Mouse (Mus musculus): ENCODE measurements around the gene Mdm2. TPM values are rescaled to one million over a fixed set of nuclear protein-coding genes. Genes with fewer than 3 reads are reported as not detected.

Gene Mdm2
- polyA plus RNA-seq, 1 experiment from 2014 or later: 22.0 TPM

DNA sequence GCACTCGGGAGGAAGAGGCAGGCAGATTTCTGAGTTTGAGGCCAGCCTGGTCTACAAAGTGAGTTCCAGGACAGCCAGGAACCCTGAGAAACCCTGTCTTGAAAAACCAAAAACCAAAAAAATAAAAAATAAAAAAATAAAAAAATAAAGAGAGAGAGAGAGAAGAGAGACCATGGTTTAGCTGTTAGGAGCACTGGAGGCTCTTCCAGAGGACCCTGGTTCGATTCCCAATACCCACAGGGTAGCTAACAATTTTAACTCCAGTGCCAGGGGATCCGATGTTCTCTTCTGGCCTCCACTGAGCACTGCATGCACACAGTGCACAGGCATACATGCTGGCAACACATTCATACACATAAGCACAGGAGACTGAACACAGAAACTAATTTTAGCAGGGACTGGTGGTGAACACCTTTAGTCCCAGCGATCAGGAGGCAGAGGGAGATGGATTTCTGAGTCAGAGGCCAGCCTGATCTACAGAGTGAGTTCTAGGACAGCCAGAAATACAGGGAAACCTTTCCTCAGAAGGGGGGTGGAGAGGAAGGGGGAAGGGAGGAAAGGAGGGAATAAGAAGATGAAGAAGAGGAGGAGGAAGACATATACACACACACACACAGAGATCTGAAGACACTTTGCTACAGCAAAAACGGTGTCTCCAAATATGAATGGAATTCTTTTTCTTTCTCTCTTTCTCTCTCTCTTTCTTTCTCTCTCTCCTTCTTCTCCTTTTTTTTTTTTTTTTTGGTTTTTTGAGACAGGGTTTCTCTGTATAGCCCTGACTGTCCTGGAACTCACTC, 42.5 kb upstream of the Mdm2 start:
- Histone ChIP-seq H3K27me3 (ENCODE audit: insufficient read depth, low read length) (no peaks in the 10 kb centered on the region), H3K27ac (no peak overlapping the region), H3K4me1 (replicated peaks; ENCODE audit: insufficient read depth, low read length) (no peaks in the 10 kb centered on the region), H3K4me3 (replicated peaks; ENCODE audit: low read depth, low read length) (no peak overlapping the region), H3K36me3 (ENCODE audit: insufficient read depth, low read length) (peaks cover 34% of the 10 kb centered on the region), H3K9me3 (replicated peaks; ENCODE audit: low read length) (no peaks in the 10 kb centered on the region), H3K9ac (ENCODE audit: low read depth, low read length) (no peak overlapping the region), H3K4me2 (ENCODE audit: low read length) (no peak overlapping the region)
- DNase-seq (ENCODE audit: low spot score): no peak
- TF ChIP-seq CTCF (IDR thresholded peaks at IDR 0.05; ENCODE audit: low read depth): no peak
- ATAC-seq (replicated peaks; ENCODE audit: low FRiP score, low read depth): no peak
- 94% methylated on average over 5 of the region's 5 CpGs for WGBS

DNA sequence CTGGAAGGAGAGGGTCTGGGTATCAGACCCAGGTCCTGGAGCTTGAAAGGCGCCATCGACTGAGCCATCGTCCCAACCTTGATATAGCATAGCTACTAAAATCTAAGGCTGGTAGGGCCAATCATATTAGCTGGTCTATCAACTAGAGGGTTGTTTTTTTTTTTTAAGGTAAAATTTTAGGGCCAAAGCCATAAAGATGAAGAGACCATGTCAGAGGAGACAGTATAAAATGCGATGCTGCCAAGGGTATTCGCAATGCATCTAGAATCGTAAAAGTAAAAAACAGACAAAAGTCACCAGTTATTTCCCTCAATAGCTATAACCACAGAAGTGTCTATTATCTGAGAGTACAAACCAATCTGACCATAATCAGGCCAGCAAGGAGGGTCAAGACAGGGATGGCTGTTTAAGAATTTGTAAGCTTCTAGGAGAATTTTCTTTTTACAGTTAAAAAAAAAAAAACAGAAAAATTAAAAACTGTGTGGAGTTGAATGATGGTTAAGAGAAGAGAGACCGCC, 41.8 kb upstream of the Mdm2 start:
- no peak for TF ChIP-seq CTCF (IDR thresholded peaks at IDR 0.05; ENCODE audit: low read depth)
- Histone ChIP-seq H3K4me3 (replicated peaks; ENCODE audit: low read depth, low read length) (no peak overlapping the region), H3K9ac (ENCODE audit: low read depth, low read length) (no peak overlapping the region), H3K27me3 (ENCODE audit: insufficient read depth, low read length) (no peaks in the 10 kb centered on the region), H3K4me2 (ENCODE audit: low read length) (no peak overlapping the region), H3K27ac (no peak overlapping the region), H3K4me1 (replicated peaks; ENCODE audit: insufficient read depth, low read length) (no peaks in the 10 kb centered on the region), H3K36me3 (ENCODE audit: insufficient read depth, low read length) (peaks cover 28% of the 10 kb centered on the region), H3K9me3 (replicated peaks; ENCODE audit: low read length) (no peaks in the 10 kb centered on the region)
- DNase-seq (ENCODE audit: low spot score) (no peak), ATAC-seq (replicated peaks; ENCODE audit: low FRiP score, low read depth) (no peak)
- 99% methylated on average over 7 of the region's 7 CpGs for WGBS

DNA sequence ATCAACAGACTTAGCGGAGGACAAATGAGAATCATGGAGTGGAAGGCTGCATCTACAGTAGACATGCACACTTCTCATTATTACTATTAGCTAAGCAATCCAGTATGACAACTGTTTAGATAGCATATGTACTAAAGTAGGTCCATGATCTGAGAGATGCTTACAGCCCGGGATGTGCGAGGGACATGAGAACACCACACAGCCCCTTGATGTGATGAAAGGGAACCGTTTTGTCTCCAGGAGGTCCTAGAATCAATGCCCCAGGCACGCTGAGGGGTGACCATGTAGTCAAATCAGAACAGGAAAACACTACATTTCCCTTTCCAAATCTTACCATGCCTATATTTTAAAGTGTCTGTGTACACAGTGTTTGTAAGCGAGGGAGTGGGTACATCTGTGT, 41.2 kb upstream of the Mdm2 start:
- ATAC-seq (replicated peaks; ENCODE audit: low FRiP score, low read depth) (no peak), DNase-seq (ENCODE audit: low spot score) (no peak)
- no peak for TF ChIP-seq CTCF (IDR thresholded peaks at IDR 0.05; ENCODE audit: low read depth)
- Histone ChIP-seq H3K27me3 (ENCODE audit: insufficient read depth, low read length) (no peaks in the 10 kb centered on the region), H3K4me3 (replicated peaks; ENCODE audit: low read depth, low read length) (no peak overlapping the region), H3K27ac (no peak overlapping the region), H3K9me3 (replicated peaks; ENCODE audit: low read length) (no peaks in the 10 kb centered on the region), H3K36me3 (ENCODE audit: insufficient read depth, low read length) (peaks cover 22% of the 10 kb centered on the region), H3K9ac (ENCODE audit: low read depth, low read length) (no peak overlapping the region), H3K4me1 (replicated peaks; ENCODE audit: insufficient read depth, low read length) (no peaks in the 10 kb centered on the region), H3K4me2 (ENCODE audit: low read length) (no peak overlapping the region)
- WGBS: 96% methylated on average over 6 of the region's 6 CpGs

DNA sequence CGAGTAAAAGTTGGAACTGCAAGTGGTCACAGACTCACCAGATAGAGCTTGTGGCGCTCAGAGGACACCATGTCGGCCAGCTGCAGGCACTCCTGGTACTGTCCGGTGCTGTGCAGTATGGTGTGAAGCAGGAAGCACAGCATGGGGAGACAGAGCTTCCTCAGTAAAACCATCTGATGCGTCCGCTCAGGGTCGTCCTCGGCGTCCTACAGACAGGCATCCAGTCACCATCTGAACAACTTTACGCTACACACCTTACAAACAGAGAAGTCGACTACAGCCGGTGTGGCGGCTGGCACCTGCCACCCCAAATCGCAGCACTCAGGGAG, 40.7 kb upstream of the Mdm2 start:
- H3K36me3 ChIP-seq (ENCODE audit: insufficient read depth, low read length): peaks cover 18% of the 10 kb centered on the region
- DNase-seq (ENCODE audit: low spot score): no peak

DNA sequence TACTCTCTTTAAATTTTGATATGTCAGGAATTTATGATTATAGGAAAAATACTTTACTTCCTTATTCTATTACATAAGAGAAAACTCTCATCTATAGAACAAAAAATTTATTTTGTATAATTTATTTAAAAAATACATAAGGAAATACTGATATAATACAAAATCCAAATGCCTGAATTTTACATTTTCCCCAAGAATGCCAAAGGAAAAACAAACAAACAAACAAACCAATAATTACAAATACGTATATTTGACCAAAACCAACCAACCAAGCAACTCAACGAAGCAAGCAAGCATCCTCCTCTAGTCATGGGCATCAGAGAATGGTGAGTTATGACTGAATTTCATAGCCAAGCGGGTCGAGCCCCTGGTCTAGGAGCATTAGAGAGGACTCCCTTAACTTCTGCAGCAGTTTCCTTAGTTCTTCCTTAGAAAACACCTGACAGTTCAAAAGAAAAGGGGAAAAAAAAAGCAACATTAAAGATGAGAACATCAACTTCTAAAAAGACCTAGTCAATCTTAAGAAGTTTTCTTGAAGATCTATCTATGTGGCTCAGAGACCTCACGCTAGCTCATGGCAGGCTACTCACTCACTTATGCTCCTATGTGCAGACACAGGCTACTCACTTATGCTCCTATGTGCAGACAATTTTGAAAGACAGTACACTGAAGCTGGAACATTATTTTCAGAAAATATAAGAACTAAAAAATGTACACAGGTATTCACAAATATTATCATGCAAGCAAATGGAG, 40.1 kb upstream of the Mdm2 start:
- TF ChIP-seq CTCF (IDR thresholded peaks at IDR 0.05; ENCODE audit: low read depth): no peak
- H3K9ac ChIP-seq (ENCODE audit: low read depth, low read length): no peak overlapping the region
- H3K4me3 ChIP-seq (replicated peaks; ENCODE audit: low read depth, low read length): no peak overlapping the region
- no peak for DNase-seq (ENCODE audit: low spot score)
- H3K9me3 ChIP-seq (replicated peaks; ENCODE audit: low read length): no peaks in the 10 kb centered on the region
- H3K4me1 ChIP-seq (replicated peaks; ENCODE audit: insufficient read depth, low read length): no peaks in the 10 kb centered on the region
- no peak overlapping the region for H3K27ac ChIP-seq
- H3K36me3 ChIP-seq (ENCODE audit: insufficient read depth, low read length): peaks cover 18% of the 10 kb centered on the region
- WGBS: 91% methylated on average over 5 of the region's 5 CpGs
- no peak for ATAC-seq (replicated peaks; ENCODE audit: low FRiP score, low read depth)
- no peaks in the 10 kb centered on the region for H3K27me3 ChIP-seq (ENCODE audit: insufficient read depth, low read length)
- H3K4me2 ChIP-seq (ENCODE audit: low read length): no peak overlapping the region

More for the DNA sequence above, 40.7 kb upstream of the Mdm2 start:
- no peak for ATAC-seq (replicated peaks; ENCODE audit: low FRiP score, low read depth)
- Histone ChIP-seq H3K4me3 (replicated peaks; ENCODE audit: low read depth, low read length) (no peak overlapping the region), H3K9me3 (replicated peaks; ENCODE audit: low read length) (no peaks in the 10 kb centered on the region), H3K27me3 (ENCODE audit: insufficient read depth, low read length) (no peaks in the 10 kb centered on the region), H3K27ac (no peak overlapping the region), H3K4me2 (ENCODE audit: low read length) (no peak overlapping the region), H3K9ac (ENCODE audit: low read depth, low read length) (no peak overlapping the region), H3K4me1 (replicated peaks; ENCODE audit: insufficient read depth, low read length) (no peaks in the 10 kb centered on the region)
- 97% methylated on average over 14 of the region's 14 CpGs for WGBS
- TF ChIP-seq CTCF (IDR thresholded peaks at IDR 0.05; ENCODE audit: low read depth): no peak

DNA sequence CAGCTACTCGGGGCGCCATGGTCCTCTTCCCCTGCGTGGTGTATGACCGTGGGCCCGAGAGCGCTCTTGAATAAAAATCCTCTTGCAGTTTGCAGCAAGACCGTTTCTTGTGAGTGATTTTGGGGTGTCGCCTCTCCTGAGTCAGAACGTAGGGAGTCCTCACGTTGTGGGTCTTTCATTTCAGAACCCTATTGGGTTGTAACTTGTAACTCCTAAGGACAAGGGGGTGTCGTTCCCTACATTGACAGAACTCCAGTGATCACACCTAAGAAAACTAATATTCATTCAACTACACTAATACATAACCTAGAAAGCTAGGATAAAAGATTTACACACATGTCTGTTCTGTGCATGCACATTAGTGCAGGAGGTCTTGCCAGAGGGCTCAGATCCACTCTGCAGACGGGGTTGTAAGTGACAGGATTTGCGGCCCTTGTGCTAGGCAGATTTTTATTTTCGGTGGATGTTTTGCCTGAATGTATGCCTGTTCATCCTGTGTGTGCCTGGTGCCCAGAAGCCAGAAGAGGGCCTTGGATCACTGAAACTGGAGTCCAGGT, 39.3 kb upstream of the Mdm2 start:
- DNase-seq (ENCODE audit: low spot score) (no peak), ATAC-seq (replicated peaks; ENCODE audit: low FRiP score, low read depth) (no peak)
- Histone ChIP-seq H3K4me2 (ENCODE audit: low read length) (no peak overlapping the region), H3K4me1 (replicated peaks; ENCODE audit: insufficient read depth, low read length) (no peaks in the 10 kb centered on the region), H3K27me3 (ENCODE audit: insufficient read depth, low read length) (no peaks in the 10 kb centered on the region), H3K9me3 (replicated peaks; ENCODE audit: low read length) (no peaks in the 10 kb centered on the region), H3K27ac (no peak overlapping the region), H3K4me3 (replicated peaks; ENCODE audit: low read depth, low read length) (no peak overlapping the region), H3K9ac (ENCODE audit: low read depth, low read length) (no peak overlapping the region), H3K36me3 (ENCODE audit: insufficient read depth, low read length) (peaks cover 18% of the 10 kb centered on the region)
- no peak for TF ChIP-seq CTCF (IDR thresholded peaks at IDR 0.05; ENCODE audit: low read depth)
- 92% methylated on average over 14 of the region's 14 CpGs for WGBS
